In the genomic region with DNA sequence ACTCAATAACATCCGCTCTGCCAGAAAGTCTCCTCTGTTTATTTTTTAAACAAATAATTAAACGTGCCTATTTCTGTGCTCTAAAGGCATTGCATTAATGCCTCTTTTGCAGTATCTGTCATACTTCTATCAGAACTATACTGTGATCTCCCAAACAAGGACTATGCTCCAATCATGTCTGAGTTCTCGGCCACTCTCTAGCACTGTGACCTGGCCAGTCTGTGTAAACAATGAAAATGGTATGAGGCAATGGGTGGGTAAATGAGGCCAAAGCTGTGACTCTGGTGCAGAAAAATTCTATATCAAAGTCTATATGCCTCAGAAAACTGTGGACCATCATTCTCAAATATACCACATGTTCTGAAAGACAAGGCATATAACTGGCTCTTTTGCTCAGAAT, we compare ENCODE assay signal across 11 mouse cellular contexts.
"Had no signal": no experiment of that assay in that cellular context is flagged by ENCODE, and none has a peak within 500 bp of the region (broad histone marks: within the 10 kb centered on the region; RNA-seq: fewer than 3 reads in every experiment).

No protein-coding gene starts in this region.

- H3K9me3 ChIP-seq: kidney, embryonic 15.5 days; limb, embryonic 10.5 days; liver, embryonic 15.5 days; lung, embryonic 15.5 days; megakaryocyte, embryonic 14.5 days; midbrain, embryonic 15.5 days; neural tube, embryonic 12.5 days had no signal

- ATAC-seq: midbrain, embryonic 15.5 days had no signal

- H3K27ac ChIP-seq: liver, embryonic 15.5 days; macrophage; midbrain, embryonic 15.5 days; neural tube, embryonic 12.5 days had no signal

- H3K4me3 ChIP-seq: kidney, embryonic 15.5 days; limb, embryonic 10.5 days; liver, embryonic 15.5 days; lung, embryonic 15.5 days; megakaryocyte, embryonic 14.5 days; midbrain, embryonic 15.5 days; neural tube, embryonic 12.5 days had no signal

- H3K4me2 ChIP-seq: kidney, embryonic 15.5 days; liver, embryonic 15.5 days; lung, embryonic 15.5 days; midbrain, embryonic 11.5 days; midbrain, embryonic 15.5 days; neural tube, embryonic 12.5 days had no signal

- H3K9ac ChIP-seq: kidney, embryonic 15.5 days; liver, embryonic 15.5 days; lung, embryonic 15.5 days; midbrain, embryonic 15.5 days; neural tube, embryonic 12.5 days had no signal

- H3K36me3 ChIP-seq: kidney, embryonic 15.5 days; limb, embryonic 10.5 days; liver, embryonic 15.5 days; lung, embryonic 15.5 days; midbrain, embryonic 15.5 days; neural tube, embryonic 12.5 days had no signal

- DNase-seq: thymus, adult 18-20 months; thymus, postnatal 14 days had no signal

- H3K27me3 ChIP-seq: kidney, embryonic 15.5 days; liver, embryonic 15.5 days; lung, embryonic 15.5 days; megakaryocyte, embryonic 14.5 days; midbrain, embryonic 15.5 days; neural tube, embryonic 12.5 days had no signal

- H3K4me1 ChIP-seq: limb, embryonic 10.5 days; midbrain, embryonic 15.5 days; neural tube, embryonic 12.5 days had no signal
